Mouse (Mus musculus): ENCODE results near the gene Mpp2.

DNA sequence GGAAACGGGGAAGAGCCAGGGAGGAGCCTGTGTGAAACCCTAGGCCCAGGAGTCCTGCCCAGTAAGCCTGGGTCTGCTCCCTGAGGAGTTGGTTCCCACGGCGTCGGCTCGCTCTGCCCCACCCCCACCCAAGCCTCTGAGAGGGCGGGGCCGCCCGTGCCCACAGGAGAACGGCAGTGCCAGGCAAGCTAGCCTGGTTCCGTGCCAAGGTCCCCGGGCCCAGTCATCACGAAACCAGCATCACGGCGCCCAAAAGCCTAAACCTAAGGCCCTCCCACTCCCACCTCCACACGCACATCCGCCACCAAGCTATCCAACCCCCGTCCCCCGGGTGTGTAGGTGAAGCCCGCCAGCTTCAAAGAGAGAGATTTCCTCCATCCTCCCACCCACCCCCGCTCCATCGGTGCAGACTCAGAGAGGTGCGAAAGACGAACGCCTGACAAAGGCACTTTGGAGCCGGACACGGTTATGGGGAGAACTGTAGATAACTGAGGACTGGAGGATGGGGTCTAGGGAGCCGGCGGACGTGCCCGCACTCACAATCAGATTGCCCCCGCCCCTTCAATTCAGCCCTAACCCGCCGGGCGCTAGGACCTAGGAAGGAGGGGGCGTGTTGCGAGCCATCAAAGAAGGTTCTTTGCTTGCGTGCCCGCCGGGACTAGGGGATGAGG lies 1.1 kb downstream of the Mpp2 start:
- TF ChIP-seq POLR2A (IDR thresholded peaks at IDR 0.05; ENCODE audit: insufficient read depth, low read depth, low read length) (peak; percentile 38; the same call in 1 of the 2 replicates), CTCF (IDR thresholded peaks at IDR 0.05; ENCODE audit: insufficient read depth, low read depth, low read length) (no peak)

All from olfactory bulb, adult 2 months (tissue).